Mouse (Mus musculus) CH12.LX (cell line): ENCODE data around the gene Il33. TPM values are rescaled to one million over a fixed set of nuclear protein-coding genes. Genes with fewer than 3 reads are reported as not detected.

ENCODE experiments used
- DNase-seq: peaks from one replicate; pipeline ENCODE4 v3.0.0-alpha.2; 2013; ENCODE audit errors: extremely low read depth
- H3K27ac ChIP-seq: 2 replicates; pipeline ENCODE4 v1.5.1; 2012; ENCODE audit warnings: low read depth, mild to moderate bottlenecking, control low read depth, moderate library complexity; ENCODE audit not compliant: insufficient read depth
- H3K27me3 ChIP-seq: replicated peaks from 2 replicates; pipeline ENCODE3; 2012; ENCODE audit warnings: inconsistent platforms
- H3K36me3 ChIP-seq, 2 experiments: replicated peaks in 1 of 2; 2 replicates each; pipeline versions ENCODE3 to v1.6.1; 2012; ENCODE audit warnings: inconsistent platforms in 1 of 2, low read length in 1 of 2, mild to moderate bottlenecking in 1 of 2, mixed read lengths in 1 of 2, moderate library complexity in 1 of 2; ENCODE audit not compliant: control insufficient read depth in 1 of 2, insufficient read depth in 1 of 2
- H3K4me1 ChIP-seq, 2 experiments: 2 replicates each; pipeline ENCODE4 v1.6.1; 2012; ENCODE audit warnings: inconsistent platforms in 1 of 2, moderate library complexity in 1 of 2; ENCODE audit not compliant: insufficient read depth in 2 of 2, control insufficient read depth in 1 of 2
- H3K4me2 ChIP-seq: 2 replicates; pipeline ENCODE4 v1.6.1; 2012; ENCODE audit warnings: low read depth, mild to moderate bottlenecking, control low read depth; ENCODE audit not compliant: poor library complexity, insufficient read depth, severe bottlenecking
- H3K4me3 ChIP-seq, 3 experiments: fragments of 150-350 bp in 1 of 3; sonication (generic) in 1 of 3; replicated peaks in 1 of 3; 2 replicates each; pipeline versions ENCODE3 to v1.5.1; 2011 to 2012; ENCODE audit warnings: low read depth in 2 of 3, low read length in 2 of 3, mild to moderate bottlenecking in 2 of 3, moderate library complexity in 2 of 3, control low read depth in 1 of 3, improper control_type of control experiment in 1 of 3, inconsistent platforms in 1 of 3, mixed read lengths in 1 of 3; ENCODE audit not compliant: poor library complexity in 1 of 3
- H3K79me2 ChIP-seq: replicated peaks from 2 replicates; pipeline ENCODE4 v1.6.1; 2012; ENCODE audit warnings: mild to moderate bottlenecking, moderate library complexity; ENCODE audit not compliant: control insufficient read depth, poor library complexity, insufficient read depth, severe bottlenecking; ENCODE audit errors: extremely low read depth
- H3K9ac ChIP-seq: 2 replicates; pipeline ENCODE4 v1.6.1; 2012; ENCODE audit warnings: low read depth, mild to moderate bottlenecking, control low read depth, moderate library complexity; ENCODE audit not compliant: insufficient read depth
- H3K9me3 ChIP-seq: replicated peaks from 2 replicates; pipeline ENCODE3; 2012; ENCODE audit warnings: low read length, inconsistent platforms, mixed read lengths
- EP300 ChIP-seq: IDR thresholded peaks from 2 replicates; pipeline ENCODE4 v1.6.1; 2011; ENCODE audit warnings: low read length, improper control_type of control experiment
- ETS1 ChIP-seq: conservative IDR thresholded peaks from 2 replicates; pipeline ENCODE4 v1.6.1; 2012; ENCODE audit warnings: low read depth, mild to moderate bottlenecking, inconsistent platforms, low read length, improper control_type of control experiment, moderate library complexity
- JUN ChIP-seq: IDR thresholded peaks from 2 replicates; pipeline ENCODE4 v1.6.1; 2011; ENCODE audit warnings: low read depth, mild to moderate bottlenecking, low read length, improper control_type of control experiment, moderate library complexity; ENCODE audit not compliant: insufficient read depth
- JUND ChIP-seq: conservative IDR thresholded peaks from 2 replicates; pipeline ENCODE4 v1.6.1; 2011; ENCODE audit warnings: low read depth, low read length, improper control_type of control experiment
- KAT2A ChIP-seq: IDR thresholded peaks from 2 replicates; pipeline ENCODE4 v1.6.1; 2012; ENCODE audit warnings: low read length, improper control_type of control experiment, inconsistent platforms; ENCODE audit not compliant: insufficient replicate concordance
- MAFK ChIP-seq: IDR thresholded peaks from 2 replicates; pipeline ENCODE4 v1.6.1; 2011; ENCODE audit warnings: low read length, improper control_type of control experiment; ENCODE audit not compliant: insufficient replicate concordance
- MAX ChIP-seq: IDR thresholded peaks from 2 replicates; pipeline ENCODE4 v1.6.1; 2011; ENCODE audit warnings: low read length, improper control_type of control experiment
- POLR2AphosphoS2 ChIP-seq: IDR thresholded peaks from 2 replicates; pipeline ENCODE4 v1.6.1; 2011; ENCODE audit warnings: low read depth, low read length, improper control_type of control experiment
- TBP ChIP-seq: conservative IDR thresholded peaks from 2 replicates; pipeline ENCODE4 v1.6.1; 2011; ENCODE audit warnings: low read depth, low read length, improper control_type of control experiment
- TCF12 ChIP-seq: IDR thresholded peaks from 2 replicates; pipeline ENCODE4 v1.6.1; 2014; ENCODE audit warnings: low read depth, mild to moderate bottlenecking, inconsistent platforms, low read length, improper control_type of control experiment
- USF2 ChIP-seq: conservative IDR thresholded peaks from 2 replicates; pipeline ENCODE4 v1.6.1; 2011; ENCODE audit warnings: low read depth, low read length, improper control_type of control experiment
- ZC3H11A ChIP-seq: IDR thresholded peaks from 2 replicates; pipeline ENCODE4 v1.6.1; 2012; ENCODE audit warnings: low read depth, mild to moderate bottlenecking, inconsistent platforms, low read length, improper control_type of control experiment
- dilution Hi-C: fragments of 300-500 bp; cut with MboI; formaldehyde crosslinking; loops from 2 replicates; pipeline ENCODE4 v1.14.3; 2020; ENCODE audit warnings: low sequenced_read_pairs; ENCODE audit not compliant: extremely low pct_unique_long_range_greater_than_20kb, extremely low pct_ligation_motif_present
- in situ Hi-C: fragments of 300-500 bp; cut with MboI; formaldehyde crosslinking; loops from 3 replicates; pipeline ENCODE4 v1.14.3; 2019; ENCODE audit warnings: low sequenced_read_pairs, low pct_ligation_motif_present, low pct_unique_long_range_greater_than_20kb, mixed read lengths
- polyA plus RNA-seq: library from polyadenylated mRNA; unstranded; fragments of >175 nt; gene quantifications from 2 replicates; pipeline ENCODE4 v1.2.1, GENCODE M21; 2012; ENCODE audit warnings: low read depth; ENCODE audit not compliant: insufficient read length
- total RNA-seq, 2 experiments: library from RNA; depleted of rRNA; stranded (reverse); fragments of 300-350 nt in 1 of 2; fragments of >200 nt in 1 of 2; gene quantifications; 2 replicates each; pipeline ENCODE4 v1.2.3; 2012 to 2014

Il33 gene
- total and polyA plus RNA-seq, 3 experiments, result 0.08 to 0.32 (median 0.24) TPM

GRCm38 (mm10) chr19:29905896-29906295, 19.0 kb upstream of the Il33 start:
- dilution Hi-C loops, result no loop called here

GRCm38 (mm10) chr19:29909166-29909565, 15.7 kb upstream of the Il33 start:
- no peaks in the 10 kb centered on the region for H3K79me2 ChIP-seq
- H3K27ac ChIP-seq, result no peak overlapping the region
- no peaks in the 10 kb centered on the region for H3K36me3 ChIP-seq
- in situ Hi-C loops (no loop called here), dilution Hi-C loops (no loop called here)
- H3K9ac ChIP-seq, result no peak overlapping the region
- H3K4me2 ChIP-seq, result no peak overlapping the region
- TF ChIP-seq TCF12, result no peak
- no peak for TF ChIP-seq ZC3H11A
- no peak for TF ChIP-seq KAT2A
- no peak for TF ChIP-seq MAX
- no peak for TF ChIP-seq TBP
- no peak for TF ChIP-seq ETS1
- H3K4me3 ChIP-seq, result no peak overlapping the region
- peaks cover 3 to 11% of the 10 kb centered on the region in 2 experiments; a peak in 3 of 4 replicates for H3K4me1 ChIP-seq
- H3K27me3 ChIP-seq, result no peaks in the 10 kb centered on the region
- DNase-seq, result no peak
- no peaks in the 10 kb centered on the region for H3K9me3 ChIP-seq

More at GRCm38 (mm10) chr19:29905896-29906295, 19.0 kb upstream of the Il33 start:
- no peak overlapping the region for H3K9ac ChIP-seq
- H3K27ac ChIP-seq, result no peak overlapping the region
- no peak overlapping the region for H3K4me3 ChIP-seq
- in situ Hi-C loops, result no loop called here
- no peaks in the 10 kb centered on the region for H3K36me3 ChIP-seq
- DNase-seq, result no peak
- no peaks in the 10 kb centered on the region for H3K27me3 ChIP-seq
- TF ChIP-seq POLR2AphosphoS2 (no peak), KAT2A (no peak), USF2 (no peak)
- no peak overlapping the region for H3K4me2 ChIP-seq
- H3K4me1 ChIP-seq, result peaks cover 0 to 5% of the 10 kb centered on the region in 2 experiments; a peak in 1 of 4 replicates
- H3K79me2 ChIP-seq, result no peaks in the 10 kb centered on the region
- H3K9me3 ChIP-seq, result no peaks in the 10 kb centered on the region

- H3K9me3 ChIP-seq, result no peaks in the 10 kb centered on the region
- no peak overlapping the region for H3K4me2 ChIP-seq
- no peak overlapping the region for H3K4me3 ChIP-seq
- in situ Hi-C loops (no loop called here), dilution Hi-C loops (no loop called here)
- H3K9ac ChIP-seq, result no peak overlapping the region
- no peaks in the 10 kb centered on the region for H3K36me3 ChIP-seq
- H3K4me1 ChIP-seq, result peaks cover 3 to 11% of the 10 kb centered on the region in 2 experiments; a peak in 2 of 4 replicates
- no peaks in the 10 kb centered on the region for H3K27me3 ChIP-seq
- TF ChIP-seq EP300 (no peak), JUN (peak; percentile 39; the same call in 1 of the 2 replicates), MAFK (peak; percentile 55; the same call in 1 of the 2 replicates), ETS1 (peak; percentile 36; the same call in 1 of the 2 replicates), JUND (peak; percentile 18; the same call in 1 of the 2 replicates)
- no peaks in the 10 kb centered on the region for H3K79me2 ChIP-seq
- peak; percentile 42 for DNase-seq
- H3K27ac ChIP-seq, result no peak overlapping the region
Measured at GRCm38 (mm10) chr19:29911919-29912318, 13.0 kb upstream of the Il33 start.
